Mouse (Mus musculus) MEL (cell line): ENCODE results near the gene Sox5.

Experiments used
- BHLHE40 ChIP-seq: IDR thresholded peaks from 2 replicates; pipeline ENCODE4 v1.6.1; 2012; ENCODE audit warnings: low read depth, mild to moderate bottlenecking, inconsistent platforms, low read length, improper control_type of control experiment, borderline replicate concordance
- CHD2 ChIP-seq: IDR thresholded peaks from 2 replicates; pipeline ENCODE4 v1.6.1; 2011; ENCODE audit warnings: low read length, improper control_type of control experiment
- CTCF ChIP-seq, 3 experiments: IDR thresholded peaks in 2 of 3; conservative IDR thresholded peaks in 1 of 3; 2 replicates each; pipeline ENCODE4 v1.5.1; 2011 to 2012; ENCODE audit warnings: low read length in 3 of 3, low read depth in 2 of 3, mild to moderate bottlenecking in 2 of 3, improper control_type of control experiment in 1 of 3, inconsistent platforms in 1 of 3, mixed read lengths in 1 of 3, moderate library complexity in 1 of 3; ENCODE audit not compliant: control insufficient read depth in 1 of 3, insufficient read depth in 1 of 3, poor library complexity in 1 of 3, severe bottlenecking in 1 of 3
- E2F4 ChIP-seq: IDR thresholded peaks from 2 replicates; pipeline ENCODE4 v1.6.1; 2011; ENCODE audit warnings: low read depth, low read length, improper control_type of control experiment, borderline replicate concordance
- EP300 ChIP-seq, 2 experiments: IDR thresholded peaks; 2 replicates each; pipeline ENCODE4 v1.6.1; 2011; ENCODE audit warnings: improper control_type of control experiment in 2 of 2, low read length in 2 of 2, low read depth in 1 of 2, mild to moderate bottlenecking in 1 of 2
- MAFK ChIP-seq: IDR thresholded peaks from 2 replicates; pipeline ENCODE4 v1.6.1; 2011; ENCODE audit warnings: low read depth, mild to moderate bottlenecking, low read length, improper control_type of control experiment, borderline replicate concordance
- MAX ChIP-seq: IDR thresholded peaks from 2 replicates; pipeline ENCODE4 v1.6.1; 2011; ENCODE audit warnings: low read length, improper control_type of control experiment
- MEF2A ChIP-seq: IDR thresholded peaks from 2 replicates; pipeline ENCODE4 v1.6.1; 2014; ENCODE audit warnings: low read depth, mild to moderate bottlenecking, inconsistent platforms, low read length, improper control_type of control experiment; ENCODE audit not compliant: poor library complexity, insufficient replicate concordance, severe bottlenecking; ENCODE audit errors: extremely low read depth
- POLR2A ChIP-seq, 2 experiments: IDR thresholded peaks; 2 replicates each; pipeline ENCODE4 v1.6.1; 2011 to 2012; ENCODE audit warnings: low read length in 2 of 2, mild to moderate bottlenecking in 2 of 2, control low read depth in 1 of 2, improper control_type of control experiment in 1 of 2, low read depth in 1 of 2, moderate library complexity in 1 of 2; ENCODE audit not compliant: control insufficient read depth in 1 of 2, insufficient read depth in 1 of 2, poor library complexity in 1 of 2
- RCOR1 ChIP-seq: IDR thresholded peaks from 2 replicates; pipeline ENCODE4 v1.6.1; 2012; ENCODE audit warnings: low read depth, mild to moderate bottlenecking, inconsistent platforms, low read length, improper control_type of control experiment
- TCF12 ChIP-seq: IDR thresholded peaks from 2 replicates; pipeline ENCODE4 v1.6.1; 2014; ENCODE audit warnings: low read depth, mild to moderate bottlenecking, inconsistent platforms, low read length, improper control_type of control experiment, moderate library complexity
- USF2 ChIP-seq, 2 experiments: IDR thresholded peaks; 2 replicates each; pipeline ENCODE4 v1.6.1; 2011 to 2012; ENCODE audit warnings: improper control_type of control experiment in 2 of 2, low read length in 2 of 2, borderline replicate concordance in 1 of 2, inconsistent platforms in 1 of 2, low read depth in 1 of 2, mild to moderate bottlenecking in 1 of 2; ENCODE audit not compliant: insufficient read depth in 1 of 2
- ZMIZ1 ChIP-seq: IDR thresholded peaks from 2 replicates; pipeline ENCODE4 v1.6.1; 2012; ENCODE audit warnings: low read depth, mild to moderate bottlenecking, inconsistent platforms, low read length, improper control_type of control experiment, moderate library complexity
- ZNF384 ChIP-seq: IDR thresholded peaks from 2 replicates; pipeline ENCODE4 v1.6.1; 2012; ENCODE audit warnings: low read depth, mild to moderate bottlenecking, inconsistent platforms, low read length, improper control_type of control experiment

DNA sequence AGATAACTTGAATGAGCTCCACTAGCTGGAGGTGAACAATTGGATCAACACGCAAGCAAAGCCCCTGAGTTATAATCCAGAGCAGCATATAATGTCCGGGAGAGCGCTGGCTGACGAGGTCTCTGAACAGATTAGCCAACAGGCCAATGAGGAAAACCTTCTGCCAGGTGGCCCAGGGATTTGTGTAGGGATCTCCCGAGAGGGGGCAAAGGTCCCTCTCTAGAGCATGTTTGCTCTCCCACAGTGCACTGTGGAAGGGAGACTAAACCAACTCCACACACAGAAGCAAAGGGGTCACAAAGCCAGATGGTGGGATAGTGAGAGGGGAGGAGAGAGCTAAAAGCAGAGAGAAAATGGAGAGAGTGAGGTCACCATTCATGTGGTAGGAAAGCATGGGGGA lies 128.9 kb downstream of the Sox5 start:
- TF ChIP-seq POLR2A (IDR thresholded peaks at IDR 0.05; ENCODE audit: control insufficient read depth in 1 of 2, insufficient read depth in 1 of 2, low read depth in 1 of 2, low read length in 2 of 2, poor library complexity in 1 of 2) (no peak), E2F4 (no peak), CTCF (IDR thresholded peaks at IDR 0.05 in 2 of 3, conservative IDR thresholded peaks at IDR 0.05 in 1 of 3; ENCODE audit: control insufficient read depth in 1 of 3, insufficient read depth in 1 of 3, low read depth in 2 of 3, low read length in 3 of 3, poor library complexity in 1 of 3, severe bottlenecking in 1 of 3) (no peak), EP300 (IDR thresholded peaks at IDR 0.05; ENCODE audit: low read depth in 1 of 2, low read length in 2 of 2) (no peak), RCOR1 (no peak), BHLHE40 (no peak), MAX (no peak), MEF2A (no peak), USF2 (IDR thresholded peaks at IDR 0.05; ENCODE audit: borderline replicate concordance in 1 of 2, insufficient read depth in 1 of 2, low read depth in 1 of 2, low read length in 2 of 2) (no peak), ZNF384 (no peak), MAFK (no peak), ZMIZ1 (no peak), TCF12 (no peak), CHD2 (no peak)
